Mouse (Mus musculus) frontal cortex, adult (tissue): ENCODE measurements around the gene Fbxl14.
"Not testable (repeated sequence)": the region's sequence is repeated elsewhere in the genome, so short reads cannot be mapped to it uniquely, and the experiment has no call there.

Experiments
- ATAC-seq: cut with Nextera tagmentation; 2 replicates; pipeline ENCODE4 v1.9.2; 2017; ENCODE audit warnings: mild to moderate bottlenecking, moderate library complexity, mixed read lengths; ENCODE audit not compliant: low TSS enrichment

Fbxl14 gene

GRCm38 (mm10) chr6:119470777-119471176 is 8.7 kb upstream of the Fbxl14 start:
- ATAC-seq, result no peak

GRCm38 (mm10) chr6:119472135-119472534 is 7.3 kb upstream of the Fbxl14 start:
- ATAC-seq, result peak; percentile 57; the same call in 1 of the 2 replicates

GRCm38 (mm10) chr6:119472705-119473104 is 6.8 kb upstream of the Fbxl14 start:
- no peak for ATAC-seq

GRCm38 (mm10) chr6:119473446-119473845 is 6.0 kb upstream of the Fbxl14 start:
- ATAC-seq, result no peak

- ATAC-seq, result no peak
Measured at GRCm38 (mm10) chr6:119473992-119474391, 5.5 kb upstream of the Fbxl14 start.

- ATAC-seq, result no peak
Measured at GRCm38 (mm10) chr6:119475988-119476387, 3.5 kb upstream of the Fbxl14 start.

- no peak for ATAC-seq
Measured at GRCm38 (mm10) chr6:119477686-119478310, 1.7 kb upstream of the Fbxl14 start.

GRCm38 (mm10) chr6:119478560-119479342 is 717 bp upstream of the Fbxl14 start:
- peak; percentile 75 for ATAC-seq

- peak; percentile 17 for ATAC-seq
Measured at GRCm38 (mm10) chr6:119479876-119480705, 623 bp downstream of the Fbxl14 start.

- no peak for ATAC-seq
Measured at GRCm38 (mm10) chr6:119480706-119481331, 1.4 kb downstream of the Fbxl14 start.

GRCm38 (mm10) chr6:119481741-119482390 is 2.4 kb downstream of the Fbxl14 start:
- ATAC-seq, result not testable (repeated sequence)

- ATAC-seq, result peak; percentile 17; the same call in 1 of the 2 replicates
Measured at GRCm38 (mm10) chr6:119482958-119483600, 3.6 kb downstream of the Fbxl14 start.

- ATAC-seq, result no peak
Measured at GRCm38 (mm10) chr6:119485486-119485885, 6.0 kb downstream of the Fbxl14 start.

- no peak for ATAC-seq
Measured at GRCm38 (mm10) chr6:119486381-119487084, 7.1 kb downstream of the Fbxl14 start.

GRCm38 (mm10) chr6:119487085-119487458 is 7.6 kb downstream of the Fbxl14 start:
- ATAC-seq, result no peak

GRCm38 (mm10) chr6:119487619-119488018 is 8.2 kb downstream of the Fbxl14 start:
- ATAC-seq, result no peak

- ATAC-seq, result 0 out of 2 replicates have a peak, but pooled peaks have one; percentile 42
Measured at GRCm38 (mm10) chr6:119489765-119490164, 10.3 kb downstream of the Fbxl14 start.

GRCm38 (mm10) chr6:119490549-119490948 is 11.1 kb downstream of the Fbxl14 start:
- no peak for ATAC-seq

GRCm38 (mm10) chr6:119491006-119491405 is 11.5 kb downstream of the Fbxl14 start:
- peak; percentile 53; the same call in 1 of the 2 replicates for ATAC-seq

GRCm38 (mm10) chr6:119491997-119492629 is 12.6 kb downstream of the Fbxl14 start:
- no peak for ATAC-seq
